Mouse (Mus musculus) embryonic facial prominence, embryonic 11.5 days (tissue): Measurements from ENCODE around the gene Fam89b. TPM values are rescaled to one million over a fixed set of nuclear protein-coding genes. Genes with fewer than 3 reads are reported as not detected.
A peak's percentile ranks its signal among the peaks of the same experiment; 100 is the strongest.

Experiments used
- ATAC-seq: fragments of 200-750 bp; cut with Nextera tagmentation; replicated peaks from 2 replicates; pipeline ENCODE4 v1.8.0; 2017; ENCODE audit warnings: low read depth; ENCODE audit not compliant: insufficient number of reproducible peaks, low FRiP score, low TSS enrichment
- DNase-seq: peaks from one replicate; pipeline ENCODE4 v3.0.0-alpha.2; 2015; ENCODE audit warnings: low spot score
- H3K27ac ChIP-seq: fragments of 300-500 bp; sonication (generic); replicated peaks from 2 replicates; pipeline ENCODE4 v1.5.1; 2014; ENCODE audit warnings: mild to moderate bottlenecking, low read depth, low read length, control low read depth
- H3K27me3 ChIP-seq: fragments of 300-500 bp; sonication (generic); 2 replicates; pipeline ENCODE4 v1.6.1; 2014; ENCODE audit warnings: mild to moderate bottlenecking, low read length, moderate library complexity, mixed read lengths; ENCODE audit not compliant: control insufficient read depth, insufficient read depth
- H3K36me3 ChIP-seq: fragments of 300-500 bp; sonication (generic); replicated peaks from 2 replicates; pipeline ENCODE4 v1.6.1; 2014; ENCODE audit warnings: low read depth, mild to moderate bottlenecking, low read length, moderate library complexity, mixed read lengths; ENCODE audit not compliant: control insufficient read depth, insufficient read depth
- H3K4me1 ChIP-seq: fragments of 300-500 bp; sonication (generic); 2 replicates; pipeline ENCODE4 v1.6.1; 2014; ENCODE audit warnings: low read length, mixed read lengths; ENCODE audit not compliant: control insufficient read depth, insufficient read depth
- H3K4me2 ChIP-seq: fragments of 300-500 bp; sonication (generic); 2 replicates; pipeline ENCODE4 v1.6.1; 2014; ENCODE audit warnings: low read depth, mild to moderate bottlenecking, control low read depth, low read length, moderate library complexity
- H3K4me3 ChIP-seq: fragments of 300-500 bp; sonication (generic); 2 replicates; pipeline ENCODE4 v1.5.1; 2014; ENCODE audit warnings: low read depth, low read length, control low read depth
- H3K9ac ChIP-seq: fragments of 300-500 bp; sonication (generic); replicated peaks from 2 replicates; pipeline ENCODE4 v1.6.1; 2014; ENCODE audit warnings: mild to moderate bottlenecking, control low read depth, low read length
- H3K9me3 ChIP-seq: fragments of 300-500 bp; sonication (generic); replicated peaks from 2 replicates; pipeline ENCODE4 v1.6.1; 2016; ENCODE audit warnings: mild to moderate bottlenecking, low read length, inconsistent platforms, mixed read lengths; ENCODE audit not compliant: control insufficient read depth
- WGBS: fragments of 180-500 bp; shearing (Covaris S2); extraction: QIAGEN DNeasy Blood & Tissue Kit; methylation state at CpG from one replicate; pipeline ENCODE4 v1.1.7; 2014; 5-methylcytosine and 5-hydroxymethylcytosine counted together
- polyA plus RNA-seq: library from polyadenylated mRNA; unstranded; fragments of >200 nt; fragmentation: Nextera tagmentation; extraction: Ambion mirVana; gene quantifications from 2 replicates; pipeline ENCODE4 v1.2.1, GENCODE M21; 2014

The Fam89b gene
- 137 and 151 TPM in 2 replicates for polyA plus RNA-seq

DNA sequence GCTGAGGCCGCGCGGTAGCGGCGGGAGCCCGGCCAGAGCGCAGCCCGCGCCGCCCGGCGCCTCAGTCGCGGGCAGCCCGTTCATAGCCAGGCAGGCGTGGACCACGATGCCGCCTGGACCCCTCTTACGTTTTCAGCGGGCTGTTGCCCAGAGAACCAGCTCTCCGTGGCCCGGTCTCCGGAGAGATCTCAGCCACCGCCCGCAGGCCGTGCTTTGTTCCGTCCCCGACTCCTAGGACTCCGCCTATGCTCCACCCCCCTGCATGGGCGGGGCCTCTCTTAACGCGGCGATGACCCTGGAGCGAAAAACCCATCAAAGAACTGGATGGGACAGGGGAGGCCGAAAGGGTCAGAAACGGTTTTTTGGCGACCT lies at the start of gene Fam89b:
Gene Fam89b, minus strand, starts transcription at position 210 of the 372 bp plus-strand sequence.
- whole genome bisulfite sequencing = under 1% methylated on average over 37 of the region's 37 CpGs
- peak within 1 kb of the TSS; percentile 95 for H3K27ac ChIP-seq
- peak within 1 kb of the TSS; percentile 100 for H3K9ac ChIP-seq
- ATAC-seq (peak; percentile 69), DNase-seq (peak; percentile 94)
- H3K27me3 ChIP-seq = no peaks in the 10 kb centered on the region
- peak within 1 kb of the TSS; percentile 88 for H3K4me3 ChIP-seq
- no peaks in the 10 kb centered on the region; the same call in 1 of the 2 replicates for H3K36me3 ChIP-seq
- peak within 1 kb of the TSS; percentile 93 for H3K4me2 ChIP-seq
- no peaks in the 10 kb centered on the region for H3K9me3 ChIP-seq
- peaks cover 10% of the 10 kb centered on the region for H3K4me1 ChIP-seq

DNA sequence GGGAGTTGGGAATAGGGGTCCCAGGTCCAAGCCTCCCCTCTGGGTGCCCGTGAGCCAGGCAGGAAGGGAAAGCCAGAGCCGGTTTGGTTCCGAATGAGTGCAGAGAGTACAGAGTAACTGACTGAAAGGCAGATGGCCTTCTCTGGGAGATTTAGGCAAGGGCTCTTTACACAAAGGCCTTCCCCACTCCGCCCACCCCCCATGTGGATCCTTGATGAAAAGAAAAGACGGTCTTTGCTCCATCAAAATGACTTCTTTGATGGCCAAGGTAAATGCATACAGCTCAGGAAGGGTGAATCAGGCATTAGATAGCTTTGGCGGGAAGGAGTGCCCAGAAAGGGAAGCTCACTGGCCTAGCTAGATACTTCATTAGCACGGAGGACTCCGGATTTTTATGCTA lies 48.9 kb upstream of the Fam89b start:
- DNase-seq (no peak), ATAC-seq (no peak)
- H3K36me3 ChIP-seq = no peaks in the 10 kb centered on the region
- no peak overlapping the region for H3K4me2 ChIP-seq
- no peaks in the 10 kb centered on the region for H3K4me1 ChIP-seq
- WGBS = 52% methylated on average over 8 of the region's 8 CpGs
- H3K9ac ChIP-seq = no peak overlapping the region
- H3K27me3 ChIP-seq = no peaks in the 10 kb centered on the region
- H3K4me3 ChIP-seq = no peak overlapping the region
- H3K9me3 ChIP-seq = no peaks in the 10 kb centered on the region
- H3K27ac ChIP-seq = no peak overlapping the region

DNA sequence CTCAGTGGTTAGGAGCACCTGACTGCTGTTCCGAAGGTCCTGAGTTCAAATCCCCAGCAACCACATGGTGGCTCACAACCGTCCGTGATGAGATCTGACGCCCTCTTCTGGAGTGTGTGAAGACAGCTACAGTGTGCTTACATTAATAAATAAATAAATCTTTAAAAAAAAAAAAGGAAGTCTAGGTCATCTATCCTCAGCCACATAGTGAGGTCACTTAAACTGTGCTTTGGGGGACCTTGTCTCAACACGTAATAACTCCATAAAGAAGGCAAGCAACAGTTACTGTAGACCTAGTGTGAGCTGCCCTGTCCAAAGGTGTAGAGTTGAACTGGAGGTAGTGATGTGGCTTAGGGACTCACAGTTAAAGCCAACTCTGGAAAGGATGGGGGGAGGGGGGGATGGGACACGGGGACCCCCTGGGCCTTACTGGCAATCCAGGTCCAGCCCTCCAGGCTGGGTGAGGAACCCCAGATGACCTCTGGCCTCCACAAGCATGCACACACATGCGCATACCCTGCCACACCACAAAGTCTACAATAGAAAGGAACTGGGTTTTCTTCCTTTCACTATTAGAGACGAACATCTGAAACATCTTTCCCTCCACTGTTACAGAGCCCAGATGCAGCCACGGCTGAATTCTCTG lies 48.1 kb upstream of the Fam89b start:
- no peak overlapping the region for H3K9ac ChIP-seq
- ATAC-seq = no peak

DNA sequence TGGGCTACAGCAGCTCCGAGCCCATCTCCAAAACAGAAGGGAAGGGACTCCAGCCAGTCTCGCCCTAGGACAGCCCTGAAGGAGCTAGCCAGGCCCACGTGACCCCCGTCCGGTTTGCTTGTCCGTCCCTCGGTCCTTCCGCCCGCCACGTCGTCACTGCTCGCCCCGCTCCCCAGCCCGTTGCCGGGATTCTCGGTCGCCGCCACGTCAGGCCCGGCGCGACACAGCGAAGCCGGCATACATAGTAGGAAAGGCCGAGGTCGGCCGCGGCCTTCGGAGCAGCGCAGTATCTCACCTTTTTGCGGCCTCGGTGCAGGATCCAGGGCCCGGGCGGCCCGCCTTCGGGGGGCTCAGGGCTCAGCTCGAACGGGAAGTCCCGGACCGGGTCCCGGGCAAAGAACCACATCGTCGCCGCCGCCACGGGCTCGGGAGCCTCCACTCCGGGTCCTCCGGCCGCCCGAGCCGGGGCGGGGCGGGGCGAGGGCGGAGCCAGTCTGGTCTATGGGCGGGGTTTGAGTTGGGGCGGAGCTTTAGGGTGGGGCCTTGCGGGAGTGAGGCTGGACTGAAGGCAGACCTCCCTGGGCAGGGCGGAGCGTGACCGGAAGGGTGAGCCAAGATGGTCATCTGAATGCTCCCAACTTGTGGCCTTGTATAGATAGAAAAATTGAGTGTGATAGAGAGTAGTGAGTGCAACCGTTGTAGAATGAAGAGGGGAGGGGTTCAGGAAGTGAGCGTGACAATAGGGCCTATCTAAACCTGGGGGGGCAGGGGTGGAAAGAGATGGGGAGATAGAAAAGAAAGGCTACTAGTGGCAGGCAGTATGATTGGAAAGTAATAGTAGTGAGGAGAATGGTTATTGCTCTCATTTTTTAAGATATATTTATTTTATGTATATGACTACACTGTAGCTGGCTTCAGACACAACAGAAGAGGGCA lies 41.7 kb upstream of the Fam89b start, which contains the start of gene Scyl1:
Gene Scyl1, minus strand, starts transcription at position 495 of the 936 bp plus-strand sequence.
- Histone ChIP-seq H3K4me2 (peak within 1 kb of the TSS; percentile 79), H3K27ac (0 out of 2 replicates have a peak within 1 kb of the TSS, but pooled peaks have one; percentile 41), H3K4me3 (peak within 1 kb of the TSS; percentile 92), H3K9ac (peak within 1 kb of the TSS; percentile 84), H3K9me3 (no peaks in the 10 kb centered on the region), H3K36me3 (peaks cover under 1% of the 10 kb centered on the region), H3K4me1 (peaks cover 4% of the 10 kb centered on the region; the same call in 1 of the 2 replicates), H3K27me3 (no peaks in the 10 kb centered on the region)
- ATAC-seq (peak; percentile 84), DNase-seq (peak; percentile 91)
- WGBS = under 1% methylated on average over 64 of the region's 64 CpGs

More for the DNA sequence above, 48.1 kb upstream of the Fam89b start:
- no peak overlapping the region for H3K4me2 ChIP-seq
- H3K4me1 ChIP-seq = no peaks in the 10 kb centered on the region
- WGBS = 77% methylated on average over 9 of the region's 9 CpGs
- no peaks in the 10 kb centered on the region for H3K9me3 ChIP-seq
- H3K4me3 ChIP-seq = no peak overlapping the region
- no peaks in the 10 kb centered on the region for H3K36me3 ChIP-seq
- DNase-seq = no peak
- no peaks in the 10 kb centered on the region for H3K27me3 ChIP-seq
- H3K27ac ChIP-seq = no peak overlapping the region

DNA sequence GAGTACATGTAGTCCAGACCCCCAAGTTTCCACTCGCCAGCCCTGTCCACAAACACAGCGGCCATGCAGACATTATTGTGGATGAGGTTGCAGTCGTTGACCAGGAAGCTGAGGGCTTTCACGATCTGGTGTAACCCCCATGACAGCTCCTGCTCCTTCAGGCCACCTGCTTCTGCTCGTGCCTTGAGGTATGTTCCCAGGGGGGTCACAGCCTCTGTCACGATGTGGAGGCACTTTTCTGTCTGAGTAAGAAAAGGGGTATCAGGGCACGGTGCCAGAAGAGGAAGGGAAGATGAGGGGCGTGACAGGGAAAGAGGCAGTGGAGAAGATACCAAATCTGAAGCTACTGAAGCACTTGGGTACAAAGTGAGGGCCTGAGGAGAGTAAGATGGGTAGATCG lies 40.9 kb upstream of the Fam89b start:
- no peaks in the 10 kb centered on the region for H3K27me3 ChIP-seq
- H3K36me3 ChIP-seq = peaks cover 4% of the 10 kb centered on the region
- no peak overlapping the region for H3K27ac ChIP-seq
- H3K9me3 ChIP-seq = no peaks in the 10 kb centered on the region
- 48% methylated on average over 9 of the region's 9 CpGs for WGBS
- DNase-seq (no peak), ATAC-seq (peak; percentile 30; the same call in 1 of the 2 replicates)
- peak overlapping the region; percentile 79 for H3K4me2 ChIP-seq
- peak overlapping the region; percentile 92 for H3K4me3 ChIP-seq
- peaks cover 4% of the 10 kb centered on the region; the same call in 1 of the 2 replicates for H3K4me1 ChIP-seq
- H3K9ac ChIP-seq = peak overlapping the region; percentile 84

DNA sequence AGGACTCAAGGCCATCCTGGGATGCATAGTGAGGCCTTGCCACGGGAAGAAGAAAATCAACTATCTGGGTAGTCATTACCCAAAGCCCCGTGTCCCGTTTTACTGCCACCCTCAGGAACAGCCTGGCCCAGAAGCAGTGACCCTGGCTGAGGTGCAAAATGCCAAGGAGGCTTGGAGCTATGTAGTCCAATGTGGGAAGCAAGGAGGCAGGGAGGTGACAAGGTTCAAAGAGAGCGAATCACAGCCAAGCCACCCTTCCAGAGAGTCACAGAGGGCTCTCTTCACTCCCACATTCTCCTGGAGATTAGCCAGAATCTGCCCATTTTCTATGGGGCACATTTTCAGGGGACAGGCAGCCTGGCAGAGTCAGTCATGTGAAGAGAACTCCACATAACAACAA lies 37.8 kb upstream of the Fam89b start:
- Histone ChIP-seq H3K36me3 (peaks cover 10% of the 10 kb centered on the region), H3K9ac (no peak overlapping the region)
- WGBS = 86% methylated on average over 4 of the region's 4 CpGs

DNA sequence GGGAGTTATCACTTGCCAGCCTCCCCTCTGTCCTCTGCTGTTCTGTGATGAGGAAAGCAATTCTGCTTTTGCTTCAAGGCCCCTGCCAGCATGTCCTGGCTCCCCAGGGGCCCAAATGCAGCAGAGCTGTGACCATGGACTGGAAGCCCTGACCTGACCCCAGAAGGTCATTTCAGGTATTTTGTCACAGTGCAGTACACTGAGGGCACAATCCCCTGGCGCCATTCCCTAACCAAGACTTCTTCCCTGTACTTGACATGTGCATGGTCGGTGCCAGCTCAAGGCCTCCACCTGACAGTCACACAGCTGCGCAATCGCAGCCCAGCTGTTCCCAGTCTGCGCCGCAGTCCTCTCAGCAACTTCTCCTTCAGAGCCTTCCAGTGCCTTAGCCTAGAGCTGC lies 33.7 kb upstream of the Fam89b start:
- no peaks in the 10 kb centered on the region for H3K27me3 ChIP-seq
- no peak for ATAC-seq
- no peaks in the 10 kb centered on the region for H3K4me1 ChIP-seq
- no peak overlapping the region for H3K9ac ChIP-seq
- no peak overlapping the region for H3K27ac ChIP-seq
- H3K9me3 ChIP-seq = no peaks in the 10 kb centered on the region
- no peak overlapping the region for H3K4me2 ChIP-seq
- DNase-seq = no peak
- H3K4me3 ChIP-seq = no peak overlapping the region
- WGBS = 96% methylated on average over 6 of the region's 6 CpGs
- H3K36me3 ChIP-seq = peaks cover 17% of the 10 kb centered on the region

More for the DNA sequence above, 37.8 kb upstream of the Fam89b start:
- H3K27me3 ChIP-seq = no peaks in the 10 kb centered on the region
- no peak overlapping the region for H3K4me3 ChIP-seq
- ATAC-seq (no peak), DNase-seq (no peak)
- peaks cover 4% of the 10 kb centered on the region; the same call in 1 of the 2 replicates for H3K4me1 ChIP-seq
- no peak overlapping the region for H3K27ac ChIP-seq
- H3K4me2 ChIP-seq = no peak overlapping the region
- H3K9me3 ChIP-seq = no peaks in the 10 kb centered on the region
